Mouse (Mus musculus): Measurements from ENCODE around the gene Ankrd34a. TPM values are rescaled to one million over a fixed set of nuclear protein-coding genes. Genes with fewer than 3 reads are reported as not detected.
A peak's percentile ranks its signal among the peaks of the same experiment; 100 is the strongest.

The Ankrd34a gene
- polyA plus RNA-seq, 1 experiment from 2014 or later = not detected

- ATAC-seq (peak; percentile 37; the same call in 1 of the 2 replicates), DNase-seq (peak; percentile 42)
These were observed 48.7 kb downstream of the Ankrd34a start, which contains the start of gene Itga10 for GRCm38 (mm10) chr3:96645018-96645649. TSS of gene Itga10 (plus strand) at chr3:96645584.

DNA sequence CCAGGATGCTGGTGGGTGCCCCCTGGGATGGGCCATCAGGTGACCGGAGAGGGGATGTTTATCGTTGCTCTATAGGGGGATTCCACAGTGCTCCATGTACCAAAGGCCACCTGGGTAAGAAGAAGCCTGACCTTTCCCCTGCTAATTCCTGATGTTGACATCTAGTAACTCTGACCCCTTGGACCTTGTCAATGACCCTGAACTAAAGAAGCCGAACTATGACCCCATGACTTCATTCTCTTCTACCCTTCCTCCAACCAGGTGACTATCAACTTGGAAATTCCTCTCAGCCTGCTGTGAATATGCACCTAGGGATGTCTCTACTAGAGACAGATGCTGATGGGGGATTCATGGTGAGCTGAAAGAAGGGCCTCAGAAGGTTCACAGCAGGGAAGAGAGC is 50.9 kb downstream of the Ankrd34a start:
- DNase-seq (no peak), ATAC-seq (peak; percentile 85)
- whole genome bisulfite sequencing (ENCODE audit: insufficient replicate concordance) = 74% methylated on average over 3 of the region's 3 CpGs
- TF ChIP-seq EP300 (IDR thresholded peaks at IDR 0.05; ENCODE audit: low read depth) (no peak), CTCF (IDR thresholded peaks at IDR 0.05; ENCODE audit: low read depth) (no peak)
- Histone ChIP-seq H3K4me3 (ENCODE audit: low read depth, low read length) (no peak overlapping the region), H3K9ac (replicated peaks) (no peak overlapping the region), H3K4me2 (ENCODE audit: low read depth, low read length) (no peak overlapping the region), H3K9me3 (ENCODE audit: low read length) (no peaks in the 10 kb centered on the region), H3K27me3 (ENCODE audit: insufficient read depth, low read length) (no peaks in the 10 kb centered on the region), H3K36me3 (replicated peaks; ENCODE audit: insufficient read depth, low read length) (peaks cover 15% of the 10 kb centered on the region), H3K4me1 (ENCODE audit: insufficient read depth) (peaks cover 3% of the 10 kb centered on the region; the same call in 1 of the 2 replicates), H3K27ac (ENCODE audit: low read depth) (no peak overlapping the region)

More at GRCm38 (mm10) chr3:96645018-96645649, 48.7 kb downstream of the Ankrd34a start, which contains the start of gene Itga10:
- WGBS (ENCODE audit: insufficient replicate concordance) = 77% methylated on average over 7 of the region's 7 CpGs
- TF ChIP-seq EP300 (IDR thresholded peaks at IDR 0.05; ENCODE audit: low read depth) = no peak
- peak; percentile 65 for TF ChIP-seq CTCF (IDR thresholded peaks at IDR 0.05; ENCODE audit: low read depth)
- Histone ChIP-seq H3K9me3 (ENCODE audit: low read length) (no peaks in the 10 kb centered on the region), H3K9ac (replicated peaks) (no peak within 1 kb of the TSS), H3K4me1 (ENCODE audit: insufficient read depth) (peaks cover 3% of the 10 kb centered on the region; the same call in 1 of the 2 replicates), H3K27ac (ENCODE audit: low read depth) (no peak within 1 kb of the TSS), H3K36me3 (replicated peaks; ENCODE audit: insufficient read depth, low read length) (peaks cover 21% of the 10 kb centered on the region), H3K27me3 (ENCODE audit: insufficient read depth, low read length) (no peaks in the 10 kb centered on the region), H3K4me2 (ENCODE audit: low read depth, low read length) (no peak within 1 kb of the TSS), H3K4me3 (ENCODE audit: low read depth, low read length) (no peak within 1 kb of the TSS)

Other genes starting within 250 kb of the Ankrd34a start
- gene BC107364, start 144.3 kb upstream of the Ankrd34a start, polyA plus RNA-seq (2015; fragmentation: Nextera tagmentation; extraction: Ambion mirVana) = not detected in 2 replicates
- gene Hfe2, start 71.5 kb upstream of the Ankrd34a start, polyA plus RNA-seq (2015; fragmentation: Nextera tagmentation; extraction: Ambion mirVana) = 19.2 and 21.8 TPM in 2 replicates
- 65.3 and 72.4 TPM in 2 replicates for gene Txnip, start 38.7 kb upstream of the Ankrd34a start, polyA plus RNA-seq (2015; fragmentation: Nextera tagmentation; extraction: Ambion mirVana)
- not detected in 2 replicates for gene Gm16253, start 19.7 kb upstream of the Ankrd34a start, polyA plus RNA-seq (2015; fragmentation: Nextera tagmentation; extraction: Ambion mirVana)
- gene Polr3gl, start 2.5 kb upstream of the Ankrd34a start, polyA plus RNA-seq (2015; fragmentation: Nextera tagmentation; extraction: Ambion mirVana) = 12.9 and 14.7 TPM in 2 replicates
- gene Lix1l, start 4.5 kb downstream of the Ankrd34a start, polyA plus RNA-seq (2015; fragmentation: Nextera tagmentation; extraction: Ambion mirVana) = 0.45 and 0.54 TPM in 2 replicates
- 54.6 and 56.5 TPM in 2 replicates for gene Rbm8a, start 33.3 kb downstream of the Ankrd34a start, polyA plus RNA-seq (2015; fragmentation: Nextera tagmentation; extraction: Ambion mirVana)
- 24.1 and 24.4 TPM in 2 replicates for gene Pex11b, start 38.7 kb downstream of the Ankrd34a start, polyA plus RNA-seq (2015; fragmentation: Nextera tagmentation; extraction: Ambion mirVana)
- not detected in 2 replicates for gene Gm42957, start 38.8 kb downstream of the Ankrd34a start, polyA plus RNA-seq (2015; fragmentation: Nextera tagmentation; extraction: Ambion mirVana)
- gene Itga10, start 48.9 kb downstream of the Ankrd34a start, polyA plus RNA-seq (2015; fragmentation: Nextera tagmentation; extraction: Ambion mirVana) = 0.05 and 0.07 TPM in 2 replicates
- 0.37 and 0.45 TPM in 2 replicates for gene Ankrd35, start 73.5 kb downstream of the Ankrd34a start, polyA plus RNA-seq (2015; fragmentation: Nextera tagmentation; extraction: Ambion mirVana)
- 4.6 and 5.2 TPM in 2 replicates for gene Pias3, start 99.7 kb downstream of the Ankrd34a start, polyA plus RNA-seq (2015; fragmentation: Nextera tagmentation; extraction: Ambion mirVana)
- 0.29 and 0.38 TPM in 2 replicates for gene Nudt17, start 111.9 kb downstream of the Ankrd34a start, polyA plus RNA-seq (2015; fragmentation: Nextera tagmentation; extraction: Ambion mirVana)
- 10.4 and 11.6 TPM in 2 replicates for gene Polr3c, start 131.0 kb downstream of the Ankrd34a start, polyA plus RNA-seq (2015; fragmentation: Nextera tagmentation; extraction: Ambion mirVana)
- 28.6 and 29.7 TPM in 2 replicates for gene Rnf115, start 131.0 kb downstream of the Ankrd34a start, polyA plus RNA-seq (2015; fragmentation: Nextera tagmentation; extraction: Ambion mirVana)
- gene Pdzk1, start 232.6 kb downstream of the Ankrd34a start, polyA plus RNA-seq (2015; fragmentation: Nextera tagmentation; extraction: Ambion mirVana) = 49.4 and 57.7 TPM in 2 replicates
- 0.78 and 0.89 TPM in 2 replicates for gene Cd160, start 232.7 kb downstream of the Ankrd34a start, polyA plus RNA-seq (2015; fragmentation: Nextera tagmentation; extraction: Ambion mirVana)